Mouse (Mus musculus) monocyte, adult 2 months (primary cell): ENCODE measurements around the gene Phc2.

Experiments used
- DNase-seq, 2 experiments: peaks; one replicate each; pipeline ENCODE4 v3.0.0; 2022; ENCODE audit warnings: low spot score in 2 of 2, low read depth in 1 of 2

Phc2 gene

GRCm38 (mm10) chr4:128737825-128738610 is 83.5 kb downstream of the Phc2 start:
- no peak for DNase-seq

- DNase-seq = no peak
These were observed 86.4 kb downstream of the Phc2 start for GRCm38 (mm10) chr4:128740878-128741277.

DNA sequence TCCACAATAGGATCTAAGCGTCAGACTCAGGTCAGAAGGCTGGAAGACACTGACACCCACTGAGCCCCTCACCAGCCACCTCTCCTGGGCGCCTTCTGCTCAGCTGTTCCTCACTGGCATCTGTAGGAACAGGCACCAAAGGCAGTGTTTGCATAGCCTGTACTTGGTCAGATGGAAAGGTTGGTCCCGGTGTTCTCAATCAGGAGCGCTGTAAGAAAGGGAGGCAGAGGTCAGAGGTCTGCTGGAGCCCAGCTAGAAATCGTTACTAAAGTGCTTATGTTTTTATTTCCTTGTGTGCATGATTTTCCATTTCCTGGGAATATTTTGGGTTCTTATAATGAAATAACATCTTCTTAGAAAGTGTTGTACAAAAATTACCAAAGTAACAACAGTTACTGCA is 87.4 kb downstream of the Phc2 start:
- DNase-seq = no peak

DNA sequence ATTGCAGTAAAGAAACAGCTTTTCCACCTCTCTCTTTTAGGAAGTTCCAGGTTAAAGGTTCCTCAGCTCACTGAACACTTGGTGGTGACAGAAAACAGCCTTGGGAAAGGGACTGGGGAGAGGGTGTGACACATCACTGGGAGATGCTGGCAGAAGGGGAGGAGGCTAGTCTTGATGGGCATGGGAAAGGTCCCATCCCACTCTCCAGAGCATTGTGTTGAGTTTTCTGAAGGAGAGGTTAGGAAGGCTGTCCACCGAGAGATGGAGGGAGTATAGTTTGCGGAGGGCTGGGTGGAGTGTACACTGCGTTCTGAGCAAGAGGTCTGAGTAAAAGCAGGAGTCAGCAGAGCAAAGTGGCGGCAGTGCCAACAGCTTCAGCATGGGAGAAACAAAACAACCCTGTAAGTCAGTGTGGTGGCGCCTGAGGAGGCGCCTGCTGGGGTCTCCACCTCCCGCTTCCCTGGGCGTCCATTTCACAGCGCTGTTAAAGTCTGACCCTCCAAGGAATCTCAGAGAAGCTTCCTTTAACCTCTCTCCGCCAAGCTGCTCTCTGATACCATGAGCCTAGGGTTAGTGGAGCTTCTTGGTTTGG is 88.0 kb downstream of the Phc2 start:
- DNase-seq = no peak

GRCm38 (mm10) chr4:128743031-128743626 is 88.6 kb downstream of the Phc2 start:
- DNase-seq = no peak

DNA sequence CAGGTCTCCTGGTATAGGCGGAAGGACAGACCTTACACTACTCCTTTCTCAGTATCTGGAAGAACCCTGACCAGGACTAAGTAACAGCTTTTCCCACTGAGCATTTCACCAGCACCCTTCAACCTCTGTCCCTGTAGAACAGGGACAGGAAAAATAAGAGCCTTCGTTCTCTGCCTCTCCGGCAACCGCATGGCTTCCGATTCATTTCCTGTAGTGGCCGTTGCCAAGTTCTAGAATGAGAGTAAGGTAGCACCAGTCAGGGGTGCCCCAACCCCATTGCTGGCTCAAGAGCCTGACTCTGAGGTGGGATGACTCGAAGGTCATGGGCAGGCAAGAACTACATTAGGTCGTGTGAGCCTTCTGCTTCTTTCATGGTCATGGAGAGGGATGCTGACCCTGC is 90.7 kb downstream of the Phc2 start:
- DNase-seq = no peak

- DNase-seq = no peak
These were observed 93.2 kb downstream of the Phc2 start for GRCm38 (mm10) chr4:128747614-128748270.

GRCm38 (mm10) chr4:128748309-128748708 is 93.8 kb downstream of the Phc2 start:
- DNase-seq = no peak

DNA sequence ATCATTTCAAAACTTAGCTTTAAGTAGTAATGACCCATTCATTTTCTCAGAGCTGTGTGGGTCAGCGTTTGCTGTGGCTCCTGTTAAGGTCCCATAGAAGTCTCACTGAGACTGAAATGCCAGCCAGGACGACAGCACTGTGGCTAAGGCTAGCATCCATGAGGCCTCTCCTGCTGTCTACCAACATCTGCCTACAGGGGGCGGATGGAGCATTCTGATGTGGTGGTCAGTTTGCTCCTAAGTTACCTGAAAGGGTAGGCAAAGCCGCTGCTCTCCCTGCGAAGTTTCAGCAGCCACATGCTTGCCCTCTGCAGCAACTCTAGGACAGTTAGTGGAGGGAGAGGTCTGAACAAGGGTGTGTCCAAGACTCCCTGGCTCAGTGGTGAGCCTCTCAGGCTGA is 96.5 kb downstream of the Phc2 start:
- no peak for DNase-seq

DNA sequence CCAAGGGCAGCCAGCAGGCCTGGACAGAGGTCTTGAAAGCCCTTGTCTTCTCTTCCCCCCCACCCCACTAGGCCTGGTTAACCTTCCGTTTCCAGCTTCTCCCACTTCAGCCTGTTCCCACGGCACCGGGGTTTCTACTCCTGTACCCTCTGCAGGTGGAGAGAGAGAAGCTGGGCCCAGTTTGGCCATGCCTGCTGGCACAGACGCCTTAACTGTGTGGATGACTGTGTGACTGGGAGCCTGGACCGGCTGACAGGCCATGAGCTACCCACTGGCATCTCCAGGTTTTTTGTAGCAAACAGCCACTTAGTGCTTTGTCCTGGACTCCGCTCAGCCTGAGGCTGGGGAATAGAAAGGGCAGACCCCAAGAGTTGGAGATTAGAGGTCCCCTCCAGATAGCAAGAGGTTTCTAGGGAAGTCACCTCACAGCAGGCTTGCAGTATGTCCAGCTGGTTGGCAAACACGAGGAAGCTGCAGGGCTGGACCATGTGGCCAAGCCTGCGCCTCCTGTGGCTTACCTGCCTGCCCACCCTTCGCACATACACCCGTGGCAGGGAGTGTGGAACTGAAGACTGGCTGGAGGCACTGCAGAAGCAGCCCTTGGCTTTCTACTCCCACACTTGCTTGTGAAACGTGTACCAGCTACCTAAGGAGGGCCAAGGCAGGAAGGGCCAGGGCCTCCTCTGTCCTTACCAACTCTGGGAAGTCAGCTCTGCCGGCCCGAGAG is 97.7 kb downstream of the Phc2 start:
- no peak for DNase-seq

DNA sequence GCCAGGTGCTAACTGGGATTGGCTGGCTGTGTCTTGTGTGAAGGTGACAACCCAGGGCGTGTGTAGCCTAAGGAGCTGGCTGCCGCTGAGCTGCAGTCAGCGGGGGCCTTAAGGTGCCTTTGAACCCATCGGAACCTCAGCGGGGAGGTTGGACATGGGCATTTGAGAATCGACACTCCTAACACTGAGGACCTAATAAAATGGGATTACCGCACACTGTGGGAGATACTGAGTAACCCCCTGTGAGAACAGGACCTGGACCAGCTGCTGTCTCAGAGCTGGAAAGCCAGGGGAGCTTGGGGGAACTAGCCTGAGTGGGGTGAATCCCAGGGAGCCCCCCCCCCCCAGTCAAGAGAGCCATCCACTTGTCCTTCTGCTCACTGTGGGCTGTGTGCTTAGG is 99.1 kb downstream of the Phc2 start:
- no peak for DNase-seq

- no peak for DNase-seq
These were observed 100.6 kb downstream of the Phc2 start, which contains the start of gene A3galt2 for GRCm38 (mm10) chr4:128755064-128755463. TSS of gene A3galt2 (plus strand) at chr4:128755364.

GRCm38 (mm10) chr4:128755900-128756299 is 101.4 kb downstream of the Phc2 start:
- no peak for DNase-seq

DNA sequence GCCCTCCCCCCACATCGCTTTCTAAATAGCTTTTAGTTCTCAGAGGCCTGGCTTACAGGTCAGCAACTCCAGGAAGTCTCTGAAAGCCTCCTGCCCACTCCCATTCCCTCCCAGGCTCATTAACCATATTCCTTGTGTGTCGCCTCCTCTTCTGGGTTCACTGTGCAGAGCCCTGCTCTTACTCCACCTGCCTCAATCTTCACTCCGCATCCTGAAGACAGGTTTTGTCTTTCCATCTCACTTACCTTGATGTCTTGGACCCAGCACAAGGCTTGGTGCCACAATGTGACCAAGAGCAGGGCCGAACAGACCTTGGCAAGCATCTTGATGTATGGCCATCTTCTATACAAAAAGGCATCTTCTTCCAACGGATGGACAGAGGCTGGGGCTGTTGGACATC is 104.7 kb downstream of the Phc2 start:
- DNase-seq = no peak

DNA sequence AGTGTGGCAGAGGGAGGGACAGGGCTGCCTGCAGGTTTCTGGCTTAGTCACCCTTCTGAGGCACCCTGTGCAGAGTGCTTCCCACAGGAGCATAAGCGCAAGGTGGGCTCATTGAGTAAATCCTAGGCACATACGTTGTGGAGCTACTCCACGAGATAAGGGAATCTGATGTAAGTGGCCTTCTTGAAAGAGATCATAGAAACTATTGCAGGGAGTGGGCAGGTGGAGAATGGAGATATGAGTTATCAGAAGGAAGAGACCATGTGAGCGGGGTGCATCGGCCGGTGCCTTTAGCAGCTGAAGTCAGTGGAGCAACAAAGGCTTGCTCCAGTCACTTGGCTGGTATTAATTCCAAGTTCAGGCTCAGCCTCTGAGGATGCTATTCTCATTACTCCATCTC is 105.5 kb downstream of the Phc2 start:
- DNase-seq = no peak

DNA sequence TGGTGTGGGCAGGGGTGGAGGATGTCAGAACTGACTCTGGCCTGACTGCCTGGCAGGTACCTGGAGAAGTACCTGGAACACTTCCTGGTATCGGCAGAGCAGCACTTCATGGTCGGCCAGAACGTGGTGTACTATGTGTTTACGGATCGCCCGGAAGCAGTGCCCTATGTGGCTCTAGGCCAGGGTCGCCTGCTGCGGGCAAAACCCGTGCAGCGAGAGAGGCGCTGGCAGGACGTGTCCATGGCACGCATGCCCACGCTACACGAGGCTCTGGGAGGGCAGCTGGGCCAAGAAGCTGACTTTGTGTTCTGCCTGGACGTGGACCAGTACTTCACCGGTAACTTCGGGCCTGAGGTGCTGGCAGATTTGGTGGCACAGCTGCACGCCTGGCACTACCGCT is 112.4 kb downstream of the Phc2 start:
- no peak for DNase-seq

DNA sequence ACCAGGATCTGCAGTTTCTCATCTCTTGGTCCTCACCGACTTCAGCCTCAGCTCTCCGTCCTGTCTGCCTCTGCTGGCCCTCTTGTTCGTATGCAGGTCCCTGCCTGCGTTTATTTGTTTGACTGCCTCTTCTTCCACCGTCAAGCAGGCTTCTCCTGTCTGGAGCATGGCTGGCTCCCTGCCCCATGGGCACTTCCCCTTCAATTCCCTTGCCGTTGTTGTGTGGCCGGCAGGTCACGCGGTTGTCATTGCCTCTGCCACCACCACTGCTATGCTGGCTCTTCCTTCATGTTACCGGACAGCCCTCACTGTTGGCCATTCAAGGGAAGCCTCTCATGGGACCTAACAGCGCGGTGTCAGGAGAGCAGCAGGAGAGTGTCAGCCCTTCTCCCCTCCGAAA is 113.6 kb downstream of the Phc2 start:
- DNase-seq = no peak

GRCm38 (mm10) chr4:128769569-128770355 is 115.3 kb downstream of the Phc2 start:
- no peak for DNase-seq

- DNase-seq = no peak
These were observed 116.2 kb downstream of the Phc2 start for GRCm38 (mm10) chr4:128770698-128771097.

DNA sequence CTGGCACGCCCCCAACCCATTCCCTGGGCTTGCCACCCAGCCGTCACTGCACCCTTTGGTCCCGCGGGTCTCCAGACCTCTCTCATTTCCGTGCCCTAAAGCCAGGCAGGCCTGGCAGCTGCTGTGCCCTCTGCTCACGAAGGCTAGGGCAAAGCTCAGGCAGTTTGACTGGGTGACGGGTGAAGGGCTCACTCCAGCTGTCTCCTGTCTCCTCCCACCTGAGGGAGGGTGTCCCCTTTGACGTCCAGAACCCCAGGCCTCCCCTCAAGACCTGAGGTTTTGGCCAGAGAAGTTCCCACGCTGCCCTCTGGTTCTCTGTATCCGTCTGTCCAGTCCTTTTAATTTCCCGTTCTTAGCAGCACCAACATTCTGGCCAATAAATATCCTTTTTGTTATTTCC is 119.3 kb downstream of the Phc2 start:
- DNase-seq = no peak

DNA sequence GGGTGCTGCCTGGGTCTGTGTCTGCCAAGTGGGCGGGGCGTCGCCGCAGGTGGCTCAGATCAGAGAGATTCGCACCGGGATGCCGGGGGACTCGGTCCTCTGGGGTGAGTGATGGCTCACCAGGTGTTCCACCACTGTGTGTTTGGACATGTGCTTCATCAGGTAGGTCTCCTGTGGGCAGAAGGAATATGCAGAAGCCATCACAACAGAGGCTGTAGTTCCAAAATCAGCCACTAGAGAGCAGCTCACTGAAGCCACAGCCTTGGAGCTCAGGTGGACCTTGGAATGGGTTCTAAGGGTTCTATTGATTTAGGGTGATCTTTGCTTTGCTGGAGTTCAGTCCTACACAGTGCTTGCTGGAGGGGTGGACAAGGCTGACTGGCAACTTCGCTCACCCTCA is 120.0 kb downstream of the Phc2 start:
- no peak for DNase-seq
